Mouse (Mus musculus) central nervous system, embryonic 14 days (tissue): ENCODE results near the gene Angel2. TPM values are rescaled to one million over a fixed set of nuclear protein-coding genes. Genes with fewer than 3 reads are reported as not detected.

ENCODE experiments used
- polyA plus RNA-seq: library from polyadenylated mRNA; depleted of rRNA; stranded (reverse); fragments of >200 nt; gene quantifications from 2 replicates; pipeline ENCODE4 v1.2.3, GENCODE M21; 2012; rRNA removed

Angel2 gene
- 54.6 and 63.3 TPM in 2 replicates for polyA plus RNA-seq

DNA sequence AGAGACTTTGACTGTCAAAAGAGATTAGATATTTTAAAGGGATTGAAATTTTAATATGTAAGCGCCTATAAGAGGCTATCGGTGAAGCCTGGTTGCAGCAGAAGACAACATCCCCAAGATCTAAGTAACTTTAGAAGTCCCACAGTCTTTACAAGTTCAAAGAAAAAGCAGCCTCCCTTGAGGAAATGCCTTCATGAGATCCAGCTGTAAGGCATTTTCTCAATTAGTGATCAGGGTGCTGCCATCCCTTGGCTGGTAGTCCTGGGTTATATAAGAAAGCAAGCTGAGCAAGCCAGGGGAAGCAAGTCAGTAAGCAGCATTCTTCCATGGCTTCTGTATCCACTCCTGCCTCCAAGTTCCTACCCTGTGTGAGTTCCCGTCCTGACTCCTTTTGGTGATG, at the start of gene Angel2:
TSS of gene Angel2 (plus strand) at position 301 of the 400 bp plus-strand sequence.

DNA sequence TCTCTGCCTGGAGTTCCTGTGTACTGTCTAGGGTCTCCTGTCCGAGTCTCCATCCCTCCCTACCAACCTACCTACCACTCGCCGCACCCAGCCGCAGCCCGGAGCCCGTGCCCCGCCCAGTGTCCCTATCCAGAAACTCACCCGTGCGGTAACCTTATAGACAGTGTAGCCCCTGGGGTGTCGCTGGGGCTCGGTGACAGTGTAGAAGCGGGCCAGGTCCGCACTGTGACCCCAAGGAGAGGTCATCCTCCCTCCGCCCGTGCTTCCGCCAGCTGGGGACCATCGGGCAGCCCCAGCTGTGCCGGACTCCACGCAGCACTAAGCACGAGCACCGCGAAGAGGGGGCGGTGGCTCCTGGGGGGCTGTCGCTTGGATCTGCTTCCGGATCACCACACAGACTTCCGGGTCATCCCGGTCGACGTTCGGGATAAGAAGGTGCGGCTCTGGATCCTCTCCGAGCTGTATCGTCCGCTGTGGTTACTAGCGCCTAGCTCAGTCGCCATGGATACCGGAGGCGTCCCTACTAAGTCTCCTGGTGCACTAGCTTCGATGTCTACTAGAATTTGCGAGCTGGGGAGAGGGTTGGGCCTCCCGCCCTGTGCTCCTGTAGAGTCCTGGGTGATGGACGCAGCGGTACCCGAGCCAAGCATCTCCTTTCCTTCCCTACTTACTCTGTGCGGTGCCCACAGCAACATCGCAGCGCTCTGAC, 13.3 kb upstream of the Angel2 start, which contains the start of gene Rps6kc1:
TSS of gene Rps6kc1 (minus strand) at position 356 of the 709 bp plus-strand sequence.

DNA sequence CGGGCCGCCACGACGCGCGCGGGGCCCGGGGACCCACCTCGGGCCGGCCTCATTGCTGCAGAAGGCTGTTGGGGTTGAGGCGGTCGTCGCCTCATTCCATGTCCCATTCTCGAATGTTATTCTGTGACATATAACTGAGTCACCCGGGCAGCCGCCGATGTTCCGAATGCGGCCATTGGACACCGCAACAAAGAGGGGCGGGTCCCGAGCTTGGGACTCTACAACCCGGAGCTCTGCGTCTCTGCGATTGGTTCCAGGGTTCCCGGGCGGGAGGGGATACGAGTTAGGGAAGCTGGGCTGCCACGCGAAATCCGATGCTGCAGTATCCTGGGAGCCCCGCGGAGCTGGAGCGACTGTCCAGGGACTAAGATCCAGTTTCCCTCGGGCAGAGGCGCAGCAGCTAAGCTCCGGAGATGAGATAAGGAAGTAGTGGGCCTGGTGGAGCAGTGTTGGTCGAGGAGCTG, 54.2 kb downstream of the Angel2 start, which contains the start of gene Vash2:
TSS of gene Vash2 (minus strand) at position 197 of the 464 bp plus-strand sequence.

Other genes starting within 250 kb of the Angel2 start
- 20.5 and 22.6 TPM in 2 replicates for gene Rps6kc1, start 13.3 kb upstream of the Angel2 start, polyA plus RNA-seq
- gene Vash2, start 54.2 kb downstream of the Angel2 start, polyA plus RNA-seq, result 49.2 and 56.3 TPM in 2 replicates
- 19.6 and 20.6 TPM in 2 replicates for gene Flvcr1, start 101.0 kb downstream of the Angel2 start, polyA plus RNA-seq
- gene Spata45, start 111.5 kb downstream of the Angel2 start, polyA plus RNA-seq, result not detected in 2 replicates
- gene Tatdn3, start 137.8 kb downstream of the Angel2 start, polyA plus RNA-seq, result 26.8 and 29.2 TPM in 2 replicates
- gene Nsl1, start 137.9 kb downstream of the Angel2 start, polyA plus RNA-seq, result 9.4 and 9.5 TPM in 2 replicates
- 2.6 and 3.7 TPM in 2 replicates for gene Batf3, start 172.7 kb downstream of the Angel2 start, polyA plus RNA-seq
- gene Fam71a, start 239.7 kb downstream of the Angel2 start, polyA plus RNA-seq, result not detected in 2 replicates